Mouse (Mus musculus) cerebellum, adult 9-11 months (tissue): ENCODE results near the gene Meiob.

ENCODE experiments used
- DNase-seq: peaks from one replicate; pipeline ENCODE4 v3.0.0; 2022

Gene Meiob

DNA sequence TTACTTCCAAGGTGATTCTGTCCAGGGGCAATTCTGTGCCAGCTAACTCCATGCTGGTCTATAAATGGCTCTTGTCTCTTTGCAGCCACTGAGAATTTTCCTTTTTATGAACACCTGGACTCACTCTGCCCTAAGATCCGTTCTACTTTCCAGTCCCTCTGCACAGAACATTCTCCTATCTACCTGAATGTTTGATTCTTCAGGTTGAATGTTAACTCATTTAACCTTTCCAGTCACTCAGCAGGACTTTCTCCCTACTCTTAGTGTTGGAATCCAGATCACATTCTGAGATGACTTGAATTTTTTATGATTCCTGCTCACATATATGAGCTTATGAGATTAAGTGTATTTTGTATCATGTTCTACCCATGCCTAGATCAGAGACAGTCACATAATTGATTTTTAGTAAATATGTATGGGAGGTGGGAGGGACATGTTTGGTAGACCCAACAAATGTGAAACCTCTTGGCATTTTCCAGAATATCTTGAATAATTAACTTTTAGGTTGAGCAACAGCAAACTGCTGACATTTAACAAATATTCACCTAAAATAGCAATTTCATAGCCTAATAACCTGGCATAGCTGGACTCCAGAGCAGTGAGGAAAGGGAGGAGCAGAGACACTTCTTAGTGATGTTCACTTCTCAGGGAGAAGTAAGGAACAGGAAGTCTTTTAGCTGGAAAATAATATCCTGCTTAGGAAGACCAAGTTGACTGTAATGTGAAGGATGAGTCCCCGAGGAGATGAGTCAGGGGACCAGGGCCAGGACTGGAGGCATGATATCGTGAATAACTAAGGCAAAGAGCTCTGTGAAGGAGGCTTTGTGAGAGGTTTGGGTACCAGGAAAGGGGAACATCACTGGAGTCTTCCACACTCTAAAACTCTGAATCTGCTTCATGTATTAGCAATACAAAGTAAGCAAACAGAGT, 17.5 kb downstream of the Meiob start:
- no peak for DNase-seq

DNA sequence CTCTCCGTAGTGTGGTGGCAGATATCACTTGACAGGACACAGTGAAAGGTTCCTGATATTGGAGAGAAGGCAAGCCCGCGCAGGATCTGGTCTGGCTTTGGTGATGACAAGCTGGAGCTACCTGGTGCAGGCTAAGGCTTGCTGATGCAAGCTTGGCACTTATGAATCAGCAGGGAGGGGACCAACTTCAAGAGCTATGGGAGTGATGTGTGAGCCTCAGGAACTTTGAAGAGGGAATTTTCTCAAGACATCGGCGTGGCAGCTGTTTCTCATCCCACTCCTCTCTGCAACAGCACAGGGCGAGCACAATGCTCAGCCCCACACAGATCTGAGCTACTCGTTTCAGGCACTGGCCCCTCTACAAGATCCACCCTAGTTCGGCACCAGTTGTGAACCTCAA, 35.8 kb downstream of the Meiob start, which contains the start of gene Hagh:
TSS of gene Hagh (plus strand) at position 302 of the 400 bp plus-strand sequence.
- no peak for DNase-seq

DNA sequence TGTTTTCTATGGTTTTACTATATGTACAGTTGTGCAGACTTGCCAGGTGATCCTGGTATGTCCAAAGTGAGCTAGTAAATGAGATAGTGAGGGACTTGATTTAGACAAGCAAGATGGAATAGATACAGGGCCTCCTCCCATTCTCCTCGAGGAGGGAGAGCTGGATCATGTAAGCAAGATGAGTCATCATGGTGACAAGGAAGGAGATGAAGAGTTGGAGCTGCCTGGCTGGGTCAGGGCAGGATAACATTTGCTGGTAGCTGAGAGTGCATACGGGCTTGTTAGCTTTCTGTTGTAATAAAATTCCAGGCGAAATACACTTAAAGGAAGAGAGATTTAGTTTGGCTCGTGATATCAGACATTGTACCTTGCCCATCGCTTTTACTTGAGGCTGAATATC, 36.3 kb downstream of the Meiob start:
- no peak for DNase-seq

DNA sequence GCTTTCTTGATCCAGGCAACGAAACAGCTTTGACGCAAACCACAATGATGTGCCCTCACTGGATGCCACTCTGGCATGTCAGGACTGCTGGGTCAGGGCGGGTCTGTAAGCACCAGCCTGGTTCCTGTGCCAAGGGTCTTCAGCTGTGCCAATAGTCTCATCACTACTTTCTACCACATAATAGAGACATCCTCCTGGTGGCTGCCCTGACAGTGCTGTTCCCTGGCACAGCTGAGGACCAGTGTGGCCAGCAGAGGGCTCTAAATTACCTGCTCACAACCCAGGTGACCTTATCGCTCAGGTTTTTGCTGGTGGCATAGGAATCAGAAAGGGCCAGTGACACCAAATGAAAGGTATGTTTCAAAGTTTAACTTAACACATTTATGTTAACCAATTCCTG, 37.0 kb downstream of the Meiob start:
- DNase-seq = no peak

DNA sequence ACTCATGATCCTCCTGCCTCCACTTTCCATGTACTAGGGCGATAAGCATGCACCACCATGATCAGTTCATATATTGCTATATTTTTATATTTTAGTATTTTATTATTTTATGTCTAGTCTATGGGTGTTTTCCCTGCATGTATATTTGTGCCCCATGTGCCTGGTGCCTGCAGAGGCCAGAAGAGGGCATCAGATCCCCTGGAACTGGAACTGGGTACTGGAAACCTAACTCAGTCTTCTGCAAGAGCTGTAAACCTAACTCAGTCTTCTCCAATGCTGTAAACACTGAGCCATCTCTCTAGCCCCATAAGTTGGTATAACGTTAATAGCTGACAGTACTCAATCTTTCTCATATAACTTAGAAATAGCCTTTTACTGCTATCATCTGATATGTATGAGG, 38.5 kb downstream of the Meiob start:
- DNase-seq = no peak

DNA sequence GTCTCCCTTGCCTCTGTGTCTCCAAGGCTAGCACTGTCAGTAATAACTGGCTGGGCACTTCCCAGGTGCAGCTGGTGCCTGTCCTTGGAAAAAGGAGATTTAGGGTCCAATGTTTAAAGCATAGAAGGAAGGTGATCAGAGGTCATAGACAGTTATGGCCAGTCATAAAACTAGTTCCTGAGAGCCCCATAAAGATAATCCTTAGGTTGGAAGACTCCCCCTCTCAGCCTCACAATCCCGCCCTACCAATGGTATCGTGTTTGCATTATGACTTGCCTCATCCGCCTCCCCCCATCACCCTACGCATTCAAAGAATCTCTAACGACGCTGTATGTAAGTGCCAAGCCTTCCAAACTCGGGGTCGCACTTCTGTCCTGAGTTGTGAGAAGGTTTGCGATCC, 40.4 kb downstream of the Meiob start:
- no peak for DNase-seq

DNA sequence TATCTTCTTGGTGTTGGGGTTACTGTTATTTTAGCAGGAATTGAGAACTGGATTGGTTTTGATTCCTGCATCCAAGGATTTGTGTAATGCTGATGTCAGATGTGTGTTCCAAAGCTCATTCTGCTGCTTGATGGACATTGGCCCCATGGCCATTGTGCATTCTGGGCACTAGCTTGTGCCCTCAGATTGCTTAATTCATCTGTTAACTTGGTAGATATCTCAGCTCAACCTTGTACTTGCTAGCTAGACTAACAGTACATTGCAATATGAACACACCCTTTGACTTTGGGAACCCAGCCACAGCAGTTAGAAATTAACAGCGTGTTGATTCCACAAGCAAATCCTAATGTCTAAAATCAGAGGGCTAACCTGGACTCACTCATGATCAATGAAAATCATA, 43.3 kb downstream of the Meiob start:
- DNase-seq = no peak

DNA sequence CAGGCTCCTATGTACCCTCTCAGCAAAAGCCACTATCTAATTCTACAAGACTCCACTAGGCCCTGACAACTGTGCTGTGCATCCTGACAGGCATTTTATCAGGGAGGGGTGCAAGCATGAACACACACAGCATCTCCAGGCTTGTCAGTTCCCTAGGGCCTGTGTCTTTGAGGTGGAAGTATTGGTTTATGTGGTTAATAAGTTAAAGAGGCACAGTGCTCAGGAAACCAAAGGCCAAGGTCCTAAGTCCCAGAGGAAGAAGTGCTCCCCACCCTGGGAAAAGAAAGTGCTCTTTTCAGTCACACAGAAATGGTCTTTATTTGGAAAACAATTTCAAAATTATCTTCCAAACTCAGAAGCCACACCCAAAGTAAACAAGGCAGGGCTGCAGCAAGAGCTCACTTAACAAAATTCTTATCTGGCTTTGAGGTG, 44.5 kb downstream of the Meiob start:
- DNase-seq = no peak

DNA sequence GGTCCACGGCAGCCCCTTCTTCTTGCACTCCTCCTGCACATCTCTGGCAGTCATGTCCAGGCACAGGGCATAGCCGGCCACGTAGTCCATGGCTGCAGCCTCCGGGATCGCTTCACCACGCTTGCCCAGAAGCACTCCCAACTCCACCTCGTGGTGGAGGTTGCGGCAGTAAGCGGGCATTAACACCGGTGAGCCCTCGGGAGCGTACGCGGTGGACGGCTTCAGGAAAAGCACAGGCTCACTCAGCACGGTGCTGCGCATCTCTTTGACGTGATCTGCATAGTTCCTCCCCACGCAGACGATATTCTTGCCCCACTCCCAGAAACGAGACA, 45.6 kb downstream of the Meiob start:
- no peak for DNase-seq

DNA sequence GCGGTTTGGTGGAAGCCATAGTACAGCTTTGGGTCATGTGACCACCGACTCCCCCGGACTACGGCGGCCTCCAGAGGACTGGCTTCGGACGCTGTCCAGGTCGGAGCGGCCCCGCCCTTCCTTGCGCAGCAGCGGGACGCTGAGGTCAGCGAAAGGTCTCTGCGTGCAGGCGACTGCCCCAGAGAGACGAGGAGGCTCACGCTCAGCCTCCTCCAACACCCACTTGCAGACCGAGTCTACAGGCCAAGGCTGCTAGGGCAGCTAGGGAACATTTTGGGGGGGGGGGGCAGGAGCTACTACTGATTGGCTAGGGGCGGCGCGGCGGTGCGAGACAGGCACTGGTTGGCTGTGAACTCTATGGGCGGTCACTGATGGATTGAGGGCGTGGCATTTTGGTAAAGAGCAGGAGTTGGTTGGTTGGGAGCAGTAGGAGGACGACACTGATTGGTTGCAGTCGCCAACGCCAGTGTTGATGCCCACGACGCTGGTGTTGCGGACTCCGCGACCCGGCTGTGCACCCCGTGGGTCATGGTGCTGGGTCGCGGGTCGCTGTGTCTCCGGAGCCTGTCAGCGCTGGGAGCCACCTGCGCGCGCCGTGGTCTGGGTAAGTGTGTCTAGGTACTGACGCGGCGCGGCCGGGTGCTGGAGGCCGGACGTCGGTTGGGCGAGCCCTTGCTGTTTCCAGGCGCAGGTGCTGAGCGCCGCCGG, 46.1 kb downstream of the Meiob start, which contains the start of gene Fahd1:
TSS of gene Fahd1 (minus strand) at position 300 of the 708 bp plus-strand sequence.
- DNase-seq = peak; percentile 98

DNA sequence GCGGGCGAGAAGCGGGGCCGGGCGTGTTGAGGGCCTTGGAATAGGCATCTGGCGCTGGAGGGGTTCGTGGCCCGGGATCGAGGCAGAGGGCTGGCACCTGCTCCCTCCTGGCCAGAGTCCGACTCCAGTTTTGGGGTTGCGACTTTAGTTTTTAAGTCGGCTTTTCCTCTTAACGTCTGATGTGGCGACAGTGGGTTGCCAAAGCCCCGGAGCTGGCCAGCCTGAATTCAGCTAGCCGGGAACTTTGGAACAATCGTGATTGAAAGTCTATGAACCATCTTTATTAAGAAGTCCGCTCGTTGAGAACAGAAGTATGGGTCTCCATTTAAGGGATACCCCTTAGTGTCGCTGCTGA, 46.7 kb downstream of the Meiob start:
- DNase-seq = no peak

DNA sequence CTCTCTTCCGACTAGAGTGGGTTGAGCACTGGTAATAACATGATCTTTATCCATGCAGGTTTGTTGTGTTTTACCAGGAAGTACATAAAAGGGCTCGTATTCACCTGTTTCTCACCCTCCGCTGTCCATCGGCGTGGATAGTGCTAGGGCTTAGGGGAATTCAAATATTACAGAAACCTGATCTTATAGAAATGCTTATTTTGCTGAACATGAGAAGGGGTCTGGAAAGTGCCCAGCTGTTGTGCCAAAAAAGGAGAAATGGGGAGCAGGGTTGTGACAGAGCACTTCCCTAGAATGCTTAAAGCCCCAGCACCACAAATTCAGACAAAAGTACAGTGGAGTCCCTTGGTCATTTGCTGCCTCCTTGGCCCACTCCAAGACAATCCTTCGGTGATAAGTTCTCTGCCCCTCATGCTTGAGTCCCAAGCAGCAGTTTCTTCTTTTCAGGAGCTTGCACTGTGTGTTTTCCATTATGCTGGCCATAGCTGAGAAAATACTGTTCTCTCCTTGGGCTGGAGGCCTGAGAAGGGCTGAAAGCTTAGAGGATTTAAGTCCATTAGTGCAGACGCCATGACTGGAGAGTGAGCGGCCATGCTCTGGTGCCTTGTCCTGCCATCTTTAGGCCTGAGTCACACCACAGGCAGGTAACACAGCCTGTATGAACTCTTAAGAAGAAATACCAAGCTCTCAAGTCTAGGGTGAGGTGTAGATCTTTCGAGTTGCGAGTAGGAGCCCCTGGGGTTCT, 47.5 kb downstream of the Meiob start:
- no peak for DNase-seq

DNA sequence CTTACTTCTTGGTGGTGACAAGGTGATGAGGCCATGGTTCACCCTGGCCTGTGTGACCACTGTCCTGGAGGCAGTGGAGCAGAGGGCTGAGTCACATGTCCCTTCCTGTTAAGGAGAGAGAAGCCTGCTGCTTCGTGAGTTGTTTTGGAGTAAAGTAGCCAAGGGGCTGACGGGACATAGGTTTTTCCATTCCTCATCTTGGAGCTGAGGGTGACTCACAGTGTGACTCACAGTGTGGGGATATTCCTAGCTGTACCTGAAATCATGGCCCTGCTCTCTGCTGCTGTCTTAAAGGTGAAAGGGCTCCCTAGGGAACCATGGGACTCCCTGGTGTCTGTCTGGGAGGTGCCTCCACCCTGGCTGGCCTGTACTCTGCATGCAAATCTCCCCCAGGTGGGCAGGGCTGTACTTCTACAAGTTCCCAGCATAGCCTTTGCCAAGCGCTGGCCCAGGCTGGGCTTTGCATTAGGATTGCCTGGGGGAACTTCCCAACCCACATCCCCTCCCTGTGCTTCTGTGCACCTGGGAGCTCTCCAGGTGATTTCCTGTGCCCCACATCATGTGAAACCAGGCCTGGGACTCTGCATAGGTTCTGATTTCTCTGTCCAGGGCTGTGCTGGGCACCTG, 51.9 kb downstream of the Meiob start:
- DNase-seq = no peak

DNA sequence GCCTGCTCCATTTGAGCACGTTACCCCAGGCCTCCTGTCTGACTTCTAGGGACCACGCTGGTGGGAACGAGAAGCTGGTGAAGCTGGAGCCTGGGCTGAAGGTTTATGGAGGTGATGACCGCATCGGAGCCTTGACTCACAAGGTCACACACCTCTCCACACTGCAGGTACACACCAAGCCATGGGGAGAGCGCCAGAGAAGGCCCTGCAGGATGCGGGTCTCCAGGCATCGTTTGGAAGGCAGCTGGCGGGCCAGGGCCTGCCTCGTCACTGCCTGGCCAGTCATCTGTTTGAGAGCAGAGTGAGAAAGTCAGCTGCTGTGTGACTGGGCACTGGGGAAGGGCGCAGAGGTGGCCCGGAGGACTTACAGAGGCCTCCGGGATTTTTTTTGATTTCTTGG, 52.5 kb downstream of the Meiob start:
- DNase-seq = no peak

DNA sequence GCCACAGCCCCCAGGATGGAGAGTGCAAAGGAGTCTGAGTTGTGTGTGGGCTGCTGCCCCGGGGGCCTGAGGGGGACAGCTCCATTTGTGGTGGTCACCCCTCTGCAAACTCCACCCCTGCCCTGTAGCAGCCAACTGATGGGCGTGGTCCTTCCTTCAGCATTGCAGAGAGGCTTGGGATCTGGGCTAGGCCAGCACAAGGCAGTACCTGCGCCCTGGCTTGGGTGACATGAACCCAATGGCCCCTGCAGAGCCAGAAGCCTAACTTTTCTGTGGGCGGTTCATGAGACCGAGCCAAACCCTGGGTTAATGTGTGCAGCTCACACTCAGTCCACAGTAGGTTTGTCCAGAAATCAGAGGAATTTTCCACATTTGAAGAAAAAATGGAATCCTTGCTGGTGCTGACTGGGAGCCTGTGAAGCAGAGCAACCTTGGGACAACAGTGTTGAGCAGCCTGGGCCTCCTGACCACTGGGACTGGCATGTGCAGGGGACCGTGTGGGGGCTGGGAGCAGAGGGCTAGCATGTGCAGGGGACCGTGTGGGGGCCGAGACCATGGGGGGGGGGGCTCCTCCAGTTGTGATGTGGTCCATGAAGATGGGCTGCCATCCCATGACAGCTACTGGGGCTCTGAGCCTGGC, 53.9 kb downstream of the Meiob start:
- DNase-seq = no peak

DNA sequence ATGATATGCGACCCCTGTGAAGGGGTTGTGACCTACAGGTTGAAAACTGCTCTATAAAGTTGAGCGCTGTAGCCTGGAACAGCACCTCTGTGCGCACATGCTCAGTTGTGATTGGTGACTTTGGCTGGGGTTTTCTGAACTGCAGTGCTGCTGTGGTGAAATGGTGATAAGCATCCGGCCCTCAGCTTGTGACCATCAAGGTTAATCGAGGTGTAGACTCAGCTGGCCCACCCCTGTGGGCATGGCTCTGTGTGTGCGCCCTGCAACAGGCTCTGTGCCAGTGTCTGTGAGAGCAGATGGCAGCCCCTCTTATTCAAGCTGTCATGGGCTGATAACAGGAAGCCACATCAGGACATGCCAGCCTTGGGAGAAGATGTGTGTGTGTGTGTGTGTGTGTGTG, 54.9 kb downstream of the Meiob start:
- DNase-seq = no peak

DNA sequence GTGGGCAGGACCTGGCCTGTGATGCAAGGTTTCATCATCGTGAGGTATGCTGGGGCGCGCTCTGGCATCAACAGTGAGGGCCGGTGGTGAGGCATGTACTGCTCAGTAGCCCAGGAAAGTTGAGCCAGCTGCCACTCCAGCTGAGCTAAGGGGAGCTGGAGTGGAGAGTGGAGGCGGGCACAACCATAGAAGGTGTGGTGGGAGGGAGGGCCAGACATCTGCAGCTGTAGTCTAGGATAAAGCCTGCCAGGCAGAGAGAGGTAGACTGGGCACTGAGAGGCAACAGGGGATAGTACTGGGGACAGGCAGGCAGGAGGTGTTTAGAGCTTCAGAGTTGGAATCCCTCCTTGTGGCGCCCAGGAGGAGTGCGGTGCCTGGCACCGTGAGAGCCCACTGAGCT, 56.0 kb downstream of the Meiob start:
- no peak for DNase-seq

DNA sequence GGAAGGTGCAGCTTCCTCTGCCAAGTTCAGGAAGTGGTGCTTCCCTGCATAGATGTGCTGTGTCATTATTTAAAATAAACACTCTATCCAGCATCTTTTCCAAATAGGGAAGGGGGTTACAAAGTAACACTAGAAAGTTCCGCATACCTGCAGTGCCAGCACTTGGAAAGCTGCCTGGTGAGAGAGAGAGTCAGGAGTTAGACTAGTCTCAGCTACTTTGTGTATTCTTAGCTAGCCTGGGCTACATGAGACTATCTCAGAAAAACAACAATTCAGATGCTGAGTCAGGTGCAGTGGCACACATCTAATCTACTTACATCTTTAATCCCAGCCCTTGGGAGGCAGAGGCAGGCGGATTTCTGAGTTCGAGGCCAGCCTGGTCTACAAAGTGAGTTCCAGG, 57.7 kb downstream of the Meiob start:
- DNase-seq = no peak

DNA sequence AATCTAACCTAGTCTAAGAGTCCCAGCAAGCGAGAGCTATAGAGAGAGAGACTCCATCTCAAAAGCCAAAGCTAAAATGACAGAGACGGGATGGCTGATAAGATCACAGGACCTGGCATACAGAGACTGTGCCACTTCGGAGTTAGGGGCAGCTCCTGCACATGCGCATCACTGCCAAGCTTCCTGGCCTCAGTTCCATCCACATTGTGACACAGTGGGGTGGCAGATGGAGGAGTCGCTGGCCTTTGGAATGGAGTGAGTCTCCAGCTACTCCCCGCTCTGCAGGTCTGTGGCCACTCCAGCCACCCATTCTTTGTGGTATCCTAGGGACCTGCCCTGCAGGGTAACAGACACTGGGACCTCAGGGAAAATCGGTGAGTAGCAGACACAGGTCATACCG, 61.7 kb downstream of the Meiob start, which contains the start of gene Igfals:
TSS of gene Igfals (plus strand) at position 222 of the 400 bp plus-strand sequence.
- peak; percentile 91 for DNase-seq

DNA sequence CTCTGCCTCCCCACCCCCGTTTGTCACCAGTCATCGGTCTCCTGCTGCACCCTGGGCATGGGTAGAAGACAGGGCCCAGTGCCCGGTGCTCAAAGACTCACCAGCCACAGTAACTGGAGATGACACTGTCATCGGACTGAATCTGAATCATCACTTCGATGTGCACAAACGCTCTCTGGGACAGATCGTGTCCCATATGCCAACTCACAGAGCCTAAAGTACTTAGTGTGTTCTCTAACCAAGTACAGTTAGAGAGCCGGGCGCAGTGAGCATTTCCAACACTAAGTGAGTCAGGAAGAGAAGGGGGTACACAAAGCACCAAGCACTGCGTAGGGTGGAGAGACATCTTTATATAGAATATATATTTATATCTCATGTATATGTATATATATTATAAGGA, 63.8 kb downstream of the Meiob start:
- DNase-seq = no peak

DNA sequence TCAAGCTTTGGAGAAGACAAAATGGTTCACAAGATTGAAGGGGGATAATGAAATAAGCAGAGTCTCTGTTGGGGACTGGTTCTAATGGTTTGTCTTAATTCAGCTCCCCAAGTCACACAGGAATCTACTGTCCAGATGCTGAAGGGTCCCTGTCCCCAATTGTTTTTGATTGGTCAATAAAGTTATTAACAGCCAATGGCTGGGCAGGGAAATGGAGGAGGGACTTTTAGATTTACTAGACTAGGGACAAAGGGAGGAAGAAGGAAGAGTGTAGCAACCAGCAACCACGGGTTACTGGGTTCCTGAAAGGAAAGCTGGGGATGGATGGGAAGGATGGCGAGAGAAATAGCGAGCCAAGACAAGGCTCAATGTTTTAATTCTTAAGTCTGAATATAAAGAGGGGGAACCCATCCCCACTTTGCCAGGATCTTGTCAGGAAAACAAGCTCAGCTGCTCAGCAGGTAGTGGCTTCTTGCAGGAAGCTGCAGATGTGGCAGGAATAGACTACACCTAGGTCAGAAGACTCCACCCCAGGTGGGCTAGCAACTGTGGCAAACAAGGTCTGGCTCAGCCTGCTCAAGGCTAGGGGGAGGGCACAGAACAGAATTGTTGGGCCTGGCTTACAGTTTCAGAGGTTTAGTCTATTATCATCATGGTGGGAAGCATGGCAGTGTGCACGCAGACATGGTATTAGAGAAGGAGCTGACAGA, 69.8 kb downstream of the Meiob start:
- no peak for DNase-seq

DNA sequence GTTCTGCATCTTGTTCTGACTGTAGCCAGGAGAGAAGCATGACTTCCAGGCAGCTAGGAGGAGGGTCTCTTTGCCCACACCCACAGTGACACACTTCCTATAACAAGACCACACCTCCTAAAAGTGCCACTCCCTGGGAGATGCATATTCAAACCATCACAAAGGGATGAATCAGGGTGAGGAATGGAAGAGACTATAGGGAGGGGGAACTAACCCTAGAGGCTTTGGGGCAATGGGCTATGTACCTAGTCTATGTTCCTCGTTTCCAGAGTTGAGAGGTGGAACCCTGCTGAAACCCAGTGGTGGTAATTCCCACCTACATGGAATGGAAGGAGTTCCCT, 70.3 kb downstream of the Meiob start:
- no peak for DNase-seq
